Mouse (Mus musculus) heart, embryonic 14.5 days (tissue): ENCODE results near the gene Coa3. TPM values are rescaled to one million over a fixed set of nuclear protein-coding genes. Genes with fewer than 3 reads are reported as not detected.
A peak's percentile ranks its signal among the peaks of the same experiment; 100 is the strongest.

Experiments used
- ATAC-seq: fragments of 200-750 bp; cut with Nextera tagmentation; 2 replicates; pipeline ENCODE4 v1.8.0; 2017; ENCODE audit warnings: low read depth, moderate TSS enrichment; ENCODE audit not compliant: insufficient number of reproducible peaks, insufficient read depth, low FRiP score
- H3K27ac ChIP-seq, 2 experiments: fragments of 200-500 bp in 1 of 2; fragments of 300-500 bp in 1 of 2; sonication (generic) in 1 of 2; replicated peaks in 1 of 2; 2 replicates each; pipeline ENCODE4 v1.5.1; 2012 to 2014; ENCODE audit warnings: low read depth in 2 of 2, low read length in 2 of 2, control low read depth in 1 of 2, mild to moderate bottlenecking in 1 of 2, mixed read lengths in 1 of 2; ENCODE audit not compliant: control insufficient read depth in 1 of 2, insufficient read depth in 1 of 2
- H3K27me3 ChIP-seq: fragments of 300-500 bp; sonication (generic); 2 replicates; pipeline ENCODE4 v1.6.1; 2014; ENCODE audit warnings: mild to moderate bottlenecking, low read length, control low read depth; ENCODE audit not compliant: control insufficient read depth, insufficient read depth
- H3K36me3 ChIP-seq: fragments of 300-500 bp; sonication (generic); 2 replicates; pipeline ENCODE4 v1.6.1; 2014; ENCODE audit warnings: mild to moderate bottlenecking, control low read depth, low read length, mixed read lengths; ENCODE audit not compliant: control insufficient read depth, insufficient read depth
- H3K4me1 ChIP-seq, 2 experiments: fragments of 200-500 bp in 1 of 2; fragments of 300-500 bp in 1 of 2; sonication (generic) in 1 of 2; 2 replicates each; pipeline ENCODE4 v1.6.1; 2012 to 2014; ENCODE audit warnings: low read length in 2 of 2, control low read depth in 1 of 2, mixed read lengths in 1 of 2; ENCODE audit not compliant: control insufficient read depth in 2 of 2, insufficient read depth in 2 of 2
- H3K4me2 ChIP-seq: fragments of 300-500 bp; sonication (generic); 2 replicates; pipeline ENCODE4 v1.6.1; 2014; ENCODE audit warnings: mild to moderate bottlenecking, low read length
- H3K4me3 ChIP-seq, 2 experiments: fragments of 200-500 bp in 1 of 2; fragments of 300-500 bp in 1 of 2; sonication (generic) in 1 of 2; 2 replicates each; pipeline ENCODE4 v1.5.1; 2012 to 2014; ENCODE audit warnings: low read length in 2 of 2, mild to moderate bottlenecking in 2 of 2, control low read depth in 1 of 2, low read depth in 1 of 2, moderate library complexity in 1 of 2; ENCODE audit not compliant: control insufficient read depth in 1 of 2, insufficient read depth in 1 of 2
- H3K9ac ChIP-seq: fragments of 300-500 bp; sonication (generic); 2 replicates; pipeline ENCODE4 v1.6.1; 2014; ENCODE audit warnings: mild to moderate bottlenecking, low read length
- H3K9me3 ChIP-seq: fragments of 300-500 bp; sonication (generic); 2 replicates; pipeline ENCODE4 v1.6.1; 2016; ENCODE audit warnings: low read length, control low read depth; ENCODE audit not compliant: control insufficient read depth
- WGBS: fragments of 180-500 bp; shearing (Covaris S2); extraction: QIAGEN DNeasy Blood & Tissue Kit; methylation state at CpG from one replicate; pipeline ENCODE4 v1.1.7; 2014; 5-methylcytosine and 5-hydroxymethylcytosine counted together
- polyA plus RNA-seq: library from polyadenylated mRNA; unstranded; fragments of >200 nt; fragmentation: Nextera tagmentation; extraction: Ambion mirVana; gene quantifications from 2 replicates; pipeline ENCODE4 v1.2.1, GENCODE M21; 2014

Gene Coa3
- polyA plus RNA-seq, 1 experiment from 2014 or later: 203 TPM

DNA sequence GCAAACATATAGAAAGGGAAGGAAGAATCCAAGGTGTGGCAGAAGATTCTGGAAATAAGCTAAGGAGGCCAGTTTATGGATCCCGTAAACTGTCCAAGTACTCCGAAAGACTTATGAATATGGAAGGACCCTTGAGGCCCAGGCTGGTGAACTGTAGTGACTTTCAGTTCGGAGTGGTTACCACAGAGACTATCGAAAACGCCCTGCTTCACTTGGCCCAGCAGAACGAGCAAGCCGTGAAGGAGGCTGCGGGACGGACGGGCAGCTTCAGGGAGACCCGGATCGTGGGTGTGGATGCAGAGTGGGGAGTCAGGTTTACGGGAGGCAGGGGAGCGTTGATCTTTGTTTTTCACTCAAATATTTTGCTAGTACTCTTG lies 267 bp upstream of the Coa3 start:
- Histone ChIP-seq H3K27me3 (no peaks in the 10 kb centered on the region), H3K27ac (no peak overlapping the region), H3K36me3 (peaks cover 8% of the 10 kb centered on the region; the same call in 1 of the 2 replicates), H3K4me2 (peak overlapping the region; percentile 94), H3K4me3 (peak overlapping the region; percentile 2 to 80; a peak in 2 of 4 replicates), H3K9ac (no peak overlapping the region), H3K9me3 (no peaks in the 10 kb centered on the region), H3K4me1 (peaks cover 13 to 22% of the 10 kb centered on the region in 2 experiments)
- ATAC-seq: no peak
- WGBS: 57% methylated on average over 14 of the region's 14 CpGs

DNA sequence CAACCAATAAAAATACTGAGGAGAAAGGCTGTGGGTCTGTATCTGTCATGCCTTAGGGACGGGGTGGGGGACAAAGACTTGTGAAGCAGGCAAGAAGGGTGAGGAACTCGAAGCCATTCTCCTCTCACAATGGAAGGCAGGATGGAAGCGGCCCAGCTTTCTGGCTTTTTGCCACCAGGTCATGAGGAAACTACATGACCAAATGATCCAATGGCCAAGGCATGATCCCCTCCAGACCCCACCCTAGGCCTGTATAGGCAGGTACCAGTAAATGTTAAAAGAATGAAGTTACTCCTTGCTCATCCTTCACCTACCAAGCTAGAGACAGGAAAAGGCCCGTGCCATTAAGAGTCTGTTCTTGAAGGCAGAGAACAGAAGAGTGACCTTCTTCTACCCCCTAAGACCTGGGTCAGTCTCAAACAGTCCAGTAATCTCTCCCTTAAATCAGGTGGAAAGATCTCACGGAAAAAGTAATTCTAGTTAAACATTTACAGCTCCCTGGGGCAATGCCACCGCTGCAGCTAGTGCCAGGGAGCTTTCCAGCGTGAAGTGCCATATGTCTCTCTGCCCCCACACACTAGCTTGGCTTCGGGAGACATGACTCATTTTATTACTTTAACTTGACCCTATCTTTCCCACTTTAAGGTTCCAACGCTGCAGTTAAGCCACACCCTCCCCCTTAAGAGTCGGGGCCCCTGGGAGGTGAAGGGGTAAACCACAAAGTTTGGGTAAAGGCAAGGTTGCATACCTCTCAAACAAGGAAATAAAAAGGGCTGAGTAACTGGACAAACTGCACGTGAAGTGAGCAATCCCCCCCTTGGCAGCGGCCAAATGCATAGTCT lies 1.3 kb downstream of the Coa3 start:
- Histone ChIP-seq H3K36me3 (peaks cover 12% of the 10 kb centered on the region; the same call in 1 of the 2 replicates), H3K4me1 (peaks cover 13 to 22% of the 10 kb centered on the region in 2 experiments), H3K9ac (peak overlapping the region; percentile 83), H3K27me3 (no peaks in the 10 kb centered on the region), H3K4me3 (peak overlapping the region; percentile 70 to 80), H3K9me3 (no peaks in the 10 kb centered on the region), H3K27ac (no peak overlapping the region), H3K4me2 (peak overlapping the region; percentile 94)
- ATAC-seq: no peak
- WGBS: 67% methylated on average over 12 of the region's 12 CpGs

DNA sequence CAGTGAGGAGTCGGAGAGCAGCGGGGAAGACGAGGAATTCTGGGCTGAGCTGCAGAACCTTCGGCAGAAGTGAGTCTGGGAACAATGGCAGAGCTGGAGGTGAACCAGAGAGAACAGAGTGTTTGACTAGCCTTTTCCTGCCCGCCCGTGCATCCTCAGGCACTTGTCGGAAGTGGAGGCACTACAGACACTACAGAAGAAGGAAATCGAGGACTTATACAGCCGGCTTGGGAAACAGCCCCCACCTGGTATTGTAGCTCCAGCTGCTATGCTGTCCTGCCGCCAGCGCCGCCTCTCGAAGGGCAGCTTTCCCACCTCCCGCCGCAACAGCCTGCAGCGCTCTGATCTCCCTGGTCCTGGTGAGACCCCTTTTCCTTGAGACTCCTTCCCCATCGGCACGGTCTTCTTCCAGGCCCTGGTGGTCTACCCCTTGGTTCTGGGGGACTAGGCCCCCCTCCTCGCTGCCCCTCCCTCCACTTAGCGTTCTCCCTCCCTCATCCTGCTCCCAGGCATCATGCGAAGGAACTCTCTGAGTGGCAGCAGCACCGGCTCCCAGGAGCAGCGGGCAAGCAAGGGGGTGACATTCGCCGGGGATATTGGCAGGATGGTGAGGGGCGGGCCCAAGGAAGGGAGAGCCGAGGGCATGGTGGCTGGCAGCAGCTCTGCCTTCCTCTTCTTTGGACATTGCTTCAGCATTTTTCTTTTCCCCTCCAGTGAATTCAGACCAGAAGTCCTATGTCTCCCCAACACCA lies 2.4 kb downstream of the Coa3 start:
- 37% methylated on average over 27 of the region's 27 CpGs for WGBS
- H3K36me3 ChIP-seq: peaks cover 12% of the 10 kb centered on the region; the same call in 1 of the 2 replicates
- no peak for ATAC-seq

DNA sequence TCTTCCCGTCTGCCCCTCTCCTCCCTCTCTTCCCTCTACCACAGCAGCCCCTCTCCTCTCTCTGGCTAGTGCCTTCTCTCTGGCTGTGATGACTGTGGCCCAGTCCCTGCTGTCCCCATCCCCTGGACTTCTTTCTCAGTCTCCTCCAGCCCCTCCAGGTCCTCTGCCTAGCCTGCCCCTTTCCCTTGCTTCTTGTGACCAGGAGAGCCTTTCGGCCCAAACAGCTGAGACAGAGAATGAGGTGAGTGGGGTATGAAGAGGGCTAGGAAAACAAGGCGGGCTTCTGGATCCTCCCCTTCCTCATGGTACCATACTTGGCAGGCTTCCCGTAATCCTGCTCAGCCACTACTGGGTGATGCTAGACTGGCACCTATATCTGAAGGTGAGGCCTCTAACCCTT lies 3.6 kb downstream of the Coa3 start:
- H3K27ac ChIP-seq: no peak overlapping the region
- H3K9ac ChIP-seq: no peak overlapping the region
- WGBS: 73% methylated on average over 4 of the region's 4 CpGs
- no peaks in the 10 kb centered on the region for H3K27me3 ChIP-seq
- no peak overlapping the region for H3K4me2 ChIP-seq
- ATAC-seq: no peak
- no peaks in the 10 kb centered on the region for H3K9me3 ChIP-seq
- H3K4me1 ChIP-seq: peaks cover 13 to 22% of the 10 kb centered on the region in 2 experiments
- H3K4me3 ChIP-seq: no peak overlapping the region
- peaks cover 12% of the 10 kb centered on the region; the same call in 1 of the 2 replicates for H3K36me3 ChIP-seq

More for the DNA sequence above, 2.4 kb downstream of the Coa3 start:
- H3K27me3 ChIP-seq: no peaks in the 10 kb centered on the region
- peak overlapping the region; percentile 48; the same call in 1 of the 2 replicates for H3K9ac ChIP-seq
- no peaks in the 10 kb centered on the region for H3K9me3 ChIP-seq
- H3K4me2 ChIP-seq: peak overlapping the region; percentile 12; the same call in 1 of the 2 replicates
- H3K4me1 ChIP-seq: peaks cover 13 to 22% of the 10 kb centered on the region in 2 experiments
- H3K27ac ChIP-seq: no peak overlapping the region
- no peak overlapping the region for H3K4me3 ChIP-seq

DNA sequence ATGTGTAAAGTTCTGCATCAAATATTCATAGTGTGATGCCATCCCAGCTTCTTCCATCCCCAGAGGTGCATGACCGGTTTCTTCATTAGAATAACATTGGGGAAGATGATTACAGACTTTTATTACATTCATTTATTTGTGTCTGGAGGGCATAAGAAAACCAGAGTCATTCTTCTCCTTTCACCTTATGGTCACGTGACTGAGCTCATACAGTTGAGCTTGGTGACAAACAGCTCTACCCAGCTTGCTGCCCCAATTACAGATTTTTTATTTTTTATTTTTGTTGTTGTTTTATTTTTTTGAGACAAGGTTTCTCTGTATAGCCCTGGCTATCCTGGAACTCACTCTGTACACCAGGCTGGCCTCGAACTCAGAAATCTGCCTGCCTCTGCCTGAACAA lies 6.5 kb downstream of the Coa3 start:
- H3K9me3 ChIP-seq: no peaks in the 10 kb centered on the region
- H3K27me3 ChIP-seq: no peaks in the 10 kb centered on the region
- no peak overlapping the region for H3K4me3 ChIP-seq
- H3K4me2 ChIP-seq: no peak overlapping the region
- peaks cover 12% of the 10 kb centered on the region; the same call in 1 of the 2 replicates for H3K36me3 ChIP-seq
- WGBS: 79% methylated on average over 3 of the region's 3 CpGs
- no peak for ATAC-seq
- no peak overlapping the region for H3K9ac ChIP-seq
- peaks cover 8 to 16% of the 10 kb centered on the region in 2 experiments; a peak in 3 of 4 replicates for H3K4me1 ChIP-seq
- no peak overlapping the region for H3K27ac ChIP-seq

DNA sequence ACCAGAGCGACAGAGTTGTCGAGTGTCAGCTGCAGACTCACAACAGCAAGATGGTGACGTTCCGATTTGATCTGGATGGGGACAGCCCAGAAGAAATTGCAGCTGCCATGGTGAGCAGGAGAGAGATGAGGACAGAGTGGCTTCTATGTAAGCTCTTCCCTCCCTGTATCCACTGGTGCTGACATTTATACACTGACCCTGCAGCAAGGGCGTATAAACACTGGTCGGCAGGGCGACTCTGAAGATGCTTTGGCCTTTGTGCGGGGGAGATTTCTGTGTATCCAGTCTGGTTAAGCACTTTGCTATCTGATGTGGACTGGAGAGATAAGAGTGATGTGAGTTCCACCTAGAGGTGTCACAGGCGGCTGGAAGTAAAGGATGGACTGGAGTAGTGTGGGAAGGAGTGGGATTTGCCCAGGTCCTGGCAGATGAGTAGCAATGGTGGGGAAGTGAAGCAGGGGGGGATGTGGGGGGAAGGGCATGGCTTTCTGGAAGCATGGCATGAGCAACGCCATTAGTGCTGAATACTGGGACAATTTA lies 9.3 kb downstream of the Coa3 start:
- H3K9ac ChIP-seq: no peak overlapping the region
- 17% methylated on average over 10 of the region's 10 CpGs for WGBS
- peaks cover 17% of the 10 kb centered on the region for H3K27me3 ChIP-seq
- H3K36me3 ChIP-seq: 0 out of 2 replicates have a peak, but pooled peaks cover 4% of the 10 kb centered on the region
- H3K4me3 ChIP-seq: no peak overlapping the region
- no peaks in the 10 kb centered on the region for H3K9me3 ChIP-seq
- H3K27ac ChIP-seq: no peak overlapping the region
- H3K4me1 ChIP-seq: peaks cover 8 to 15% of the 10 kb centered on the region in 2 experiments; a peak in 3 of 4 replicates
- ATAC-seq: no peak
- 0 out of 2 replicates have a peak overlapping the region, but pooled peaks have one; percentile 6 for H3K4me2 ChIP-seq

DNA sequence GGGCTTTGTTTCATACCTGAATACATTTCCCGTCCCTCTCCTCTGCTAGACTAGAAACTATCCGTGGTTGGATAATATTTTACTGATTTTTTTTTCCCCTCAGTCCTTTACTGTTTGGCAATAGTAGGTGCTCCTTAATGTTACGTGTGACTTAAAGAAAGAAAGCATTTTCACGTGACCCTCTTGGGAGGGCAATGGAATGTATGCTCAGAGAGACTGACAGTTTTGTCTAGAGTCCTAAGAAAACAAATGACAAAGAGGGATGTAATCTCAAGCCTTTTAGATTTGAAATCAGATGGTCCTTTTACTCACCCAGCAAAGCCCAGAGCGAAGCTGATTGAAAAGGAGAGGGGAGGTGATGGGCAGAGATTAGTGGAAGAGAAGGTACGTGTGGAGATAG lies 13.0 kb downstream of the Coa3 start:
- Histone ChIP-seq H3K4me2 (no peak overlapping the region), H3K4me1 (peaks cover 20 to 27% of the 10 kb centered on the region in 2 experiments; a peak in 3 of 4 replicates)
- WGBS: 29% methylated on average over 6 of the region's 6 CpGs

More for the DNA sequence above, 13.0 kb downstream of the Coa3 start:
- Histone ChIP-seq H3K9ac (no peak overlapping the region), H3K27me3 (peaks cover 37% of the 10 kb centered on the region), H3K27ac (no peak overlapping the region), H3K36me3 (no peaks in the 10 kb centered on the region), H3K4me3 (no peak overlapping the region), H3K9me3 (no peaks in the 10 kb centered on the region)
- ATAC-seq: no peak
